Mouse (Mus musculus) stomach, embryonic 14.5 days (tissue): ENCODE results near the gene Itga2b. TPM values are rescaled to one million over a fixed set of nuclear protein-coding genes. Genes with fewer than 3 reads are reported as not detected.

Experiments
- ATAC-seq: fragments of 200-750 bp; cut with Nextera tagmentation; 2 replicates; pipeline ENCODE4 v1.8.0; 2017; ENCODE audit warnings: low read depth, moderate TSS enrichment; ENCODE audit not compliant: insufficient number of reproducible peaks, insufficient read depth, low FRiP score
- H3K27ac ChIP-seq: fragments of 300-500 bp; sonication (generic); 2 replicates; pipeline ENCODE4 v1.5.1; 2014; ENCODE audit warnings: mild to moderate bottlenecking, low read length, moderate library complexity, mixed read lengths
- H3K27me3 ChIP-seq: fragments of 300-500 bp; sonication (generic); 2 replicates; pipeline ENCODE4 v1.6.1; 2014; ENCODE audit warnings: low read length, control low read depth, mixed read lengths; ENCODE audit not compliant: control insufficient read depth, insufficient read depth
- H3K36me3 ChIP-seq: fragments of 300-500 bp; sonication (generic); 2 replicates; pipeline ENCODE4 v1.6.1; 2014; ENCODE audit warnings: mild to moderate bottlenecking, control low read depth, low read length, moderate library complexity, mixed read lengths; ENCODE audit not compliant: control insufficient read depth, insufficient read depth
- H3K4me1 ChIP-seq: fragments of 300-500 bp; sonication (generic); 2 replicates; pipeline ENCODE4 v1.6.1; 2014; ENCODE audit warnings: low read length, control low read depth, mixed read lengths; ENCODE audit not compliant: control insufficient read depth, insufficient read depth
- H3K4me2 ChIP-seq: fragments of 300-500 bp; sonication (generic); replicated peaks from 2 replicates; pipeline ENCODE4 v1.6.1; 2014; ENCODE audit warnings: low read depth, low read length, control low read depth
- H3K4me3 ChIP-seq: fragments of 300-500 bp; sonication (generic); 2 replicates; pipeline ENCODE4 v1.5.1; 2014; ENCODE audit warnings: low read depth, low read length, control low read depth
- H3K9ac ChIP-seq: fragments of 300-500 bp; sonication (generic); replicated peaks from 2 replicates; pipeline ENCODE4 v1.6.1; 2014; ENCODE audit warnings: low read depth, mild to moderate bottlenecking, control low read depth, low read length, moderate library complexity, mixed read lengths
- H3K9me3 ChIP-seq: fragments of 300-500 bp; sonication (generic); 2 replicates; pipeline ENCODE4 v1.6.1; 2016; ENCODE audit warnings: low read depth, low read length, control low read depth; ENCODE audit not compliant: control insufficient read depth
- WGBS: fragments of 180-500 bp; shearing (Covaris S2); extraction: QIAGEN DNeasy Blood & Tissue Kit; methylation state at CpG from one replicate; pipeline ENCODE4 v1.1.7; 2014; 5-methylcytosine and 5-hydroxymethylcytosine counted together
- polyA plus RNA-seq: library from polyadenylated mRNA; unstranded; fragments of >200 nt; fragmentation: Nextera tagmentation; extraction: Ambion mirVana; gene quantifications from 2 replicates; pipeline ENCODE4 v1.2.1, GENCODE M21; 2014

Gene Itga2b
- polyA plus RNA-seq, 1 experiment from 2014 or later = 6.4 TPM

DNA sequence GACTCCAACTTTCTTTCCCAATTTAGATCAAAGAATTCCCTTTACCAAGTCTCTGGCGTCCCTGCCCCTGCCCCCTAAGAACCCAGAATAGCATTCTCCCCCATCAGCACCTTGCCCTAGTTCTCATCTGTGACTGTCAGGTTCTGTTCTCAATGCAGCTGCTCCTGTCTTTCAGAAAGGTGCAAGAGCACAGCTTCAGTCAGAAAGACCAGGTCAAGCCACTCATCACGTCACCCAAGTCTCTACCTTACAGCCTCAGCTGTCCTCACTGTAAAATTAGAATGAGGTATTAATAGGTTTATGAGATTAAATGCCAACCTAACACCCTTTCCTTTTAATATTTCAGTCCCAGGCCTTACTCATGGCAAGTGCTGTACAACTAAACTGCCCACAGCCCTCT lies 23.3 kb upstream of the Itga2b start:
- no peak overlapping the region for H3K27ac ChIP-seq
- no peak overlapping the region for H3K4me3 ChIP-seq
- ATAC-seq = no peak
- H3K4me2 ChIP-seq = no peak overlapping the region
- H3K27me3 ChIP-seq = no peaks in the 10 kb centered on the region
- H3K9ac ChIP-seq = no peak overlapping the region
- 90% methylated on average over 2 of the region's 2 CpGs for WGBS
- H3K4me1 ChIP-seq = no peaks in the 10 kb centered on the region
- H3K9me3 ChIP-seq = no peaks in the 10 kb centered on the region
- peaks cover 15% of the 10 kb centered on the region; the same call in 1 of the 2 replicates for H3K36me3 ChIP-seq

DNA sequence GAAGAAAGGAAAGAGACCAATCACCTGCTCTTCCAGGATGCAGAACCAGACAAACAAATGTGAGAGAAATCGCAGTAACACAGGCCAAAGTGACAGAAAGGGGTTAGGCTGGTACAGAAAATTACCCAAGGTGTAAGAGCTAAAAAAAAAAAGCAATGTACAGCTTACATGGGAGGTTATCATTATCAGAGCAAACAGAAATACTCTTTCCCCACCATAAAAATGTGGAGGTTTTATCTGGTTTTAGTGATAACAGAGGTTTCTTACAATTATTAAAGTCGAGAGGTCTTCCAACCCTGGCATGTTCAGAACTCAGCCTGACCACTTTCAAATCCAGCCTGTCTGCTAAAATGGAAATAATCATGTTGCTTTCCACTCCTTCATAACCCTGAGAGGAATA lies 18.0 kb upstream of the Itga2b start:
- Histone ChIP-seq H3K27me3 (no peaks in the 10 kb centered on the region), H3K4me1 (no peaks in the 10 kb centered on the region), H3K9me3 (no peaks in the 10 kb centered on the region), H3K4me3 (no peak overlapping the region), H3K4me2 (no peak overlapping the region), H3K9ac (no peak overlapping the region), H3K36me3 (peaks cover 17% of the 10 kb centered on the region), H3K27ac (no peak overlapping the region)
- WGBS = 75% methylated on average over 2 of the region's 2 CpGs
- ATAC-seq = no peak

DNA sequence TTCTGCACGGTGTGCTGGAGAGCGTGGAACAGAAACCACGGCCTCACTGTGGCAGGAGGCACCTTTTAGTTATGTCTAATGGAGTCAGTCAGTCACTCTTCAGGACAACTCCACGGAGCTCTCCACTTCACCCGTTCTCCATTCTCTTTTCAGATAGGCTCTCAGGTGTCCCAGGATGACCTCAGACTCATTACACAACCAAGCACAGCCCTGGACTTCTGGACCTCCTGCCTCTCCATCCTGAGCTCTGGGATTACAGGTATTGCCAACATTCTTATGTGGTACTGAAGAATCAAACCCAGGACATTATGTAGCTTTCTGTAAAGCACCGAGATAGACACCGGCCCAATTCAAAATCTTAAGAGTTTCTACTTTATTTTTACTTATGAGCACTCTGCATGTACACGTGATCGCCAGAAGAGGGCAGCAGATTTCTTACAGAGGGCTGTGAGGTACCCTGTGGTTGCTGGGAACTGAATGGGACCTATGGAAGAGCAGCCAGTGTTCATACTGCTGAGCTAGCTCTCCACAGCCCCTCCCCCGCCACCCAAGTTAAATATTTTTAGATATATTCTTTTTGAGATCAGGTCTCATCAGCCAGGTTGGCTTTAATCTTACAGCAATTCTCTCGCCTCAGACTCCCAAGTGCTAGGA lies 16.9 kb upstream of the Itga2b start:
- Histone ChIP-seq H3K4me2 (no peak overlapping the region), H3K27ac (no peak overlapping the region), H3K9me3 (no peaks in the 10 kb centered on the region), H3K36me3 (peaks cover 21% of the 10 kb centered on the region), H3K4me1 (no peaks in the 10 kb centered on the region), H3K4me3 (no peak overlapping the region), H3K9ac (no peak overlapping the region), H3K27me3 (no peaks in the 10 kb centered on the region)
- 68% methylated on average over 11 of the region's 11 CpGs for WGBS
- ATAC-seq = no peak

DNA sequence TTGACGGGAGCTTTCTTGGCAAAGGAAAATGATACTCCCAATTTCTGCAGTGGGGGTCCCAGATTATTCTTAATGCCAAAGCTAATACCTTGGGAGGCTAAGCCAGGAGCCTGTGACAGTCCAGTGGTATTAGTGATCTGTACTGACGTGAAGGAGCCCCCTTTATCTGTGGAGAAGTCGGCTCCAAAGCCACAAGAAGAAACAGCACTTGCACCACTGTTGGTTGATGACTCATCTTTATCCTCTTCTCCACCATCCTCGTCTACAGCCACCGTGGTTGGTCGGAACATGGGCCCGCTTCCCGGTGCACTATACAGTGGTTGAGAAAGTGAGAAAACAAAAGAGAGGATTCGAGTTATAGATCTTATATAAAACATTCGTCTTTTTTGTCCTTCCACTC lies 11.9 kb upstream of the Itga2b start:
- H3K4me2 ChIP-seq = no peak overlapping the region
- no peak overlapping the region for H3K9ac ChIP-seq
- H3K36me3 ChIP-seq = peaks cover 64% of the 10 kb centered on the region
- ATAC-seq = no peak
- H3K9me3 ChIP-seq = no peaks in the 10 kb centered on the region
- no peak overlapping the region for H3K4me3 ChIP-seq
- H3K27ac ChIP-seq = no peak overlapping the region
- H3K4me1 ChIP-seq = no peaks in the 10 kb centered on the region
- WGBS = 94% methylated on average over 10 of the region's 10 CpGs
- no peaks in the 10 kb centered on the region for H3K27me3 ChIP-seq

DNA sequence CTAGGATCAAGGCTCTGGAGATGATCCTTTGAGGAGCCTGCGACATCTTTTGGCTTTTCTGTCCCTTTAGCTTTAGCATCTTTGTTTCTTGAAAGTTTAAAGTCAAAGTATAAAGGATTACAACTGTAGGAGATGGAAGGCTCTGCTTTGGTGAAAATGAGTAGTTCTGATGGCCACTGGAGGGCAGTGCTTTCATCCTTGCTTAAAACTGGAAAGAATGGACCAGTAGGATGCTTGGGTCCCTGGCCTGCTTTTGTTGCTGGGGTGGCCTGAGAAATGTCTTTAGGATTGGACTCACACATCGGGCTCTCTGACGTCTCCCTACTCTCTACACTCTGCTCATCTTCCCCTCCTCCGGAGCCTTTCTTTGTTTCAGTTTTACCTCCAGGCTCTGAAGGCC lies 11.0 kb upstream of the Itga2b start:
- Histone ChIP-seq H3K9ac (no peak overlapping the region), H3K36me3 (peaks cover 56% of the 10 kb centered on the region), H3K9me3 (no peaks in the 10 kb centered on the region), H3K27ac (no peak overlapping the region), H3K4me2 (no peak overlapping the region), H3K27me3 (no peaks in the 10 kb centered on the region), H3K4me3 (no peak overlapping the region), H3K4me1 (no peaks in the 10 kb centered on the region)
- WGBS = 88% methylated on average over 4 of the region's 4 CpGs
- ATAC-seq = no peak

DNA sequence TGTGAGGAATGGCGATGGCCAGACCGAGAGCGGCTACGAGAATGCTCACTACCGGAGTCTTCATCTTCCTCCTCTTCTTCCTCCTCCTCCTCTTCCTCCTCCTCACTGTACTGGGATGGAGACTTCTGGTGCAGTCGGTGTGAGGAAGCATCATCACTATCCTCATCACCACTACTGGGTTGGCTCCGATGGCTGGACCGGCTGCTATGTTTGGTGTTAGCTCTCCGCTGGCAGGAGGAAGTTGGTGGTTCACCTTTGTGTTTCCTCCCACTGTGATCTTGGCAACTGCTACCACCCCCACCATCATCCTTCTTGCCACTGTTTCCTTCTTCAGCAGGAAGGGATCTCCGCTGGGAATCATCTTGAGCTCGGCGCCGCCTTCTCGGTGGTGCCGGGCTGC lies 10.2 kb upstream of the Itga2b start:
- Histone ChIP-seq H3K9ac (no peak overlapping the region), H3K9me3 (no peaks in the 10 kb centered on the region), H3K36me3 (peaks cover 55% of the 10 kb centered on the region), H3K27ac (no peak overlapping the region), H3K4me1 (no peaks in the 10 kb centered on the region), H3K27me3 (no peaks in the 10 kb centered on the region), H3K4me3 (no peak overlapping the region), H3K4me2 (no peak overlapping the region)
- ATAC-seq = no peak
- WGBS = 98% methylated on average over 15 of the region's 15 CpGs

DNA sequence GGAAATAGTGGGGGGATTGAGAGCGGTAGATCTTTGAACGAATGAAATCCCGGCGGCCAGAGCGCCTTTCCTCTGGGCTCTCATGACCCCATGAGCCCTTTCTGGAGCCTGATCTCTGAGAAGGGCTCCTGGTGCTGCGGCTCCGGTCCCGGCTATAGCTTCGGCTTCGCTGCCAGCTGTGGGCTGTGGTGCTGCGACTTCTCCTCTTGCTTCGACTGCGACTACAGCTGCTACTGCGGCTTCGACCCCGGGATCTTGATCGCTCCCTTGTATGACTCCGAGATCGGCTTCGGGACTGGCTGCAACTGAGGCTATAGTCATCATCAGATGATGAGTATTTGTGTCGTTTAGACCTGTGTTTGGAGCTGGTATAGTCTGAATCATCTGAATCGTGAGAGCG lies 9.7 kb upstream of the Itga2b start:
- no peak for ATAC-seq
- no peak overlapping the region for H3K9ac ChIP-seq
- H3K36me3 ChIP-seq = peaks cover 52% of the 10 kb centered on the region

DNA sequence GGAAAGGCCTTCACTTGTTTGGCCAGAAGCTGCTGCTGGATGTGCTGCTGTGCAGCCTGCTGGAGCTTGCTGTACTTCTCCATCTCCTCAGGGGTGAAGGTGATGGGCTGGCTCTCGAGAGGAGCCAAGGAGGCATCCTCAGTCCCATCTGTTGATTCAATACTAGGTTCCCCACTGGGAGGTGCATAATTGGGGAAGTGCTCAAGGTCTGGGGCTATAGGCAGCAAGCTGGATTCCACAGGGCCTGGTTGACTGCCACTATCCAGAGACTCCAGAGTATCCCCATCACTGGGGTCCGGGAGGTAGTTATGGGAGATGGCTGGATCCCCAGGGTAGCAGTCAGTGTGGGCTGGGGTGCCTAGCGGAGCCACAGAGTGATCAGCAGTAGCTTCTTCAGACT lies 8.7 kb upstream of the Itga2b start:
- H3K9ac ChIP-seq = no peak overlapping the region
- H3K36me3 ChIP-seq = peaks cover 49% of the 10 kb centered on the region
- ATAC-seq = no peak

More for the DNA sequence above, 9.7 kb upstream of the Itga2b start:
- Histone ChIP-seq H3K4me3 (no peak overlapping the region), H3K4me1 (no peaks in the 10 kb centered on the region), H3K27me3 (no peaks in the 10 kb centered on the region), H3K4me2 (no peak overlapping the region), H3K9me3 (no peaks in the 10 kb centered on the region), H3K27ac (no peak overlapping the region)
- 94% methylated on average over 23 of the region's 23 CpGs for WGBS

DNA sequence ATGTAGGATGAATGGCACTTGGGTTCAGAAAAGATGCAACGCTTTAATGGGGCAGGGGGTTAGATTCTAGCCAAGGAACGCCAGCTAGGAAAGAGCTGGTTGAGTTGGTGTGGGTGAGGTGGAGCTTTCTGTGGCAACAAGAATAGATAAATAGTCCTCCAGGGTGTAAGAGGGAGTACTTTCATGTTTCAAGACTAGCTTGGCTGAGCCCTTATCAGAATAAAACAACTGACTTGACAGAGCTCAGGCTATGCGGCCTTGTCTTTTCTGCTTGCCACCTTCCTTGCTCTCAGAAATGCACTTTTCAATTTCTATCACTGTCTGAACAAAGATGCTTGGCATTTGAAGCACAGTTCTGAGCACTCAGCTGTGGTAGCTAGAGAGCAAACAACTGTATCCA lies 5.1 kb upstream of the Itga2b start:
- peaks cover 27% of the 10 kb centered on the region for H3K36me3 ChIP-seq
- no peak overlapping the region for H3K4me2 ChIP-seq
- no peak for ATAC-seq
- H3K27ac ChIP-seq = no peak overlapping the region
- no peak overlapping the region for H3K9ac ChIP-seq
- no peaks in the 10 kb centered on the region for H3K4me1 ChIP-seq
- no peaks in the 10 kb centered on the region for H3K27me3 ChIP-seq
- no peak overlapping the region for H3K4me3 ChIP-seq
- no peaks in the 10 kb centered on the region for H3K9me3 ChIP-seq
- 95% methylated on average over 3 of the region's 3 CpGs for WGBS

More for the DNA sequence above, 8.7 kb upstream of the Itga2b start:
- H3K4me2 ChIP-seq = no peak overlapping the region
- no peak overlapping the region for H3K27ac ChIP-seq
- no peaks in the 10 kb centered on the region for H3K27me3 ChIP-seq
- H3K4me3 ChIP-seq = no peak overlapping the region
- H3K4me1 ChIP-seq = no peaks in the 10 kb centered on the region
- WGBS = 94% methylated on average over 3 of the region's 3 CpGs
- H3K9me3 ChIP-seq = no peaks in the 10 kb centered on the region
